Mouse (Mus musculus) ES-CJ7 (cell line): ENCODE measurements around the gene Gns.

Experiments used
- DNase-seq: peaks from one replicate; pipeline ENCODE4 v3.0.0; 2011; ENCODE audit warnings: low read depth, low spot score

The Gns gene

DNA sequence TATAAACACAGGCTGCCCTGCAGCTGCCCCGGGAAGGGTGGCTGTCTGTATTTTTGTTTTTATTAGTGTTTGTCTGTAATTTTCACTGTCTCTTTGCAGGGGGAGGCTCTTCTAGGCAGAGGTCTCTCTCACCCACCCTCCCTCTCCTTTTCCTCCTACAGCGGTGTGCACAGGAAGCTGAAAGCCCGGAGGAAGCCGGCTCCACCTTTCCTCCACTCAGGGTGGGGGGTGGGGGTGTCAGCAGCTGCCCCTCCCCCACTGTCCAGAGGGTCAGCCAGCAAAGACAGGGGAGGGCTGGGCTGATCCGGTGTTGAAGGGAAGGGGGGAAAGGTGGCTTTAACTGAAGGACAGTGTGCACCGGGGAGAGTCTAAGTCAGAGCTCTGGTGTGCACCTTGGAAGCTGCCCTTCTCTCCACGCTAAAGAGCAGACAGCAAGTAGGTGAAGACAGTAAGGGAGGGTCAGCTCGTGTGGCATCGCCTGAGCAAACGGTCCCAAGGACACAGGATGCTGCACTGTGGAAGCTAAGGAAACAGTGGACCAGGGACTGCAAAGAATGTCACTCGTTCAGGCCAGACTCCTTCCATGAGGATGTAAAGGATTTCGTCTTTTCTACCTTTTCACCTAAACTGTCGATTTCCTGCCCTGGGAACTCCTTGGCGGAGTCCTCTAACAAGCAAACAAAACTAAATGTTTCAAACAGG, 65.2 kb downstream of the Gns start:
- peak; percentile 43 for DNase-seq

DNA sequence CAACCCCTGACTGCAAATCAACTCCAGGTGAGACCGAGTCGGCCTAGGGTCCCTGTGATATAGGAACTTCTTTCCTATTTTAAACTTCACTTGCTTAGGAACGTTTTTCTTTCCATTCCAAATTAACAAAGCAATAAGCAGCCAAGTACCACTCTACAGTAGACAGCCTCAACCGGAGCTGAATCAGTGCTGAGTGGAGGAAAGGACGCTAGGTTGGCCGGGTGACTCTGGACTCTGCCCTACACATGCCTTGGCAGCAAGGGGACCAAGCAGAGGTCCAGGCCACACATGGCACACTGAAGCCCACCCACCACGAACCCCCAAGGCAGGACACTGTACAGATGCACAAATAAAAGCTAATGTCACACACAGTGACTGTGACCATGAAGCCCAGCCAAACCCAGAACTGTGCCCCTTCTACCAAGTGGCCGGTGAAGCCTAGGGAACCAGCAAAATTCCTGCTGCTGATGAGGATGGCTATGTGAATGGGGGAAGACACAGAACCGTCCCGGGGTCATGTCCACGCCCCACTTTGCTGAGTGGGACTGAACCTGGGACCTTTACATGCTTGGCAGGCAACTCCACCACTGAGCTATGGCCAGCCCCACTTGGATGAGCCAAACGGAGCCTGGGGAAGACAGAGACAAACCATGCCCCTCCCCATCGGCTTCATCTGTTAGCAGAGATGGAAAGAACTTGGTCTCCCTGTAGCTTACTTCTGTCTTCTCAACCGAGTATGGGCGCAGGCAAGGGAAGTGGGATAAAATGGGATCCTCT, 66.1 kb downstream of the Gns start:
- DNase-seq = no peak

DNA sequence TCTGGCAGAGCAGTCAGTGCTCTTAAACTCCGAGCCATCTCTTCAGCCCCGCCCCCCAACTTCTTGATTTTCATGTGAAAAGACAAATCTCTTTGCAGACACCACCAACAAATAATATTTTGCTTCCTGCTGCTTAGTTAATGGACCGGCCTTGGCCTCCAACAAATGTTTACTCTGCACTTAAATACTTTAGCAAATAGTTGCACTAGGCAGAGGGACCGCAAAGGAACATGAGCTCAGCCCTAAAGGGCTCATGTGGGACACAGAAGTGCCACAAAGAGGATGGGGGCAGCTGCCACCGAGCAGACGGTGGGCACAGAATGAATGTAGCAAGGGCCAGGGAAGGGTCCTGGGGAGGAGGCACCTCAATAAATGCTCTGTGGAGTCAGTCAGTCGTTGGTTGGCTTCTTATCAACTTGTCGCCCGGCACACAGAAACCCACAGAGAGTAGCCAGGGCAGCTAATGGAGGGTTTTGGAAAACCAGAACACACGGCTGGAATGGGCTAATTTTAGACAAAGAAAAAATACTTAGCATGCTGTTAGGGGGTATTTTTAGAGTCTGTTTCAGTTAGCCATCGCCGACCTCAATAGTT, 67.2 kb downstream of the Gns start:
- no peak for DNase-seq

DNA sequence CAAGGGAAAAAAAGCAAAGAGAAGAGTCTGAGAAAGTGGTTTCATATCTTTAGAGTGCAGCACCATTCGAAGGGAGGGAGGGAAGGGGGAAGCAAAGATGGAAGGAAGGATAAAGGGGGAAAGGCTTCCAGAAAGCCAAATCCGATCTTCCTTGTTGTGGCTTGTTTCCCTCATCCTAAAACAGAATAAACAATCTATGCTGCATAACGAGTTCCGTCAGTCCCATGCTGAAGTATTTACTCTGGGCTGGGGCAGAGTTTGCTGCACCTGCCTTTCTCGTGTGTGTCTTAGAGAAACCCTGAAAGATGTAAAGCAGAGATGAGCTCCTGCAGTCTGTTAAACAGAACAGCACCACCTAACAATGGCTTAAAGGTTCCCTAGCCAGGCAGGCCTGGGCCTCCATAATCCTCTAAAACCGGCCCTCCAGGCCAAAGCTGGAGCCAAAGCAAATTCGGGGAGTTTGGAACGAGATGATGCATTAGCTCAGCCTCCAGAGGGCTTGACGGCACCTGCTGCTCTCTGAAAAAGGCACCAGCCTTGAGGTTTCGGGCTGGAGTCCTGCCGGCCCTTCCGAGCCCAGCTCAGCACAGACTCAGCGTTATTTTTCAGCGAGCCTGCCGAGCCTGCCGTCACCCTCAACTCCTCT, 67.9 kb downstream of the Gns start:
- no peak for DNase-seq

DNA sequence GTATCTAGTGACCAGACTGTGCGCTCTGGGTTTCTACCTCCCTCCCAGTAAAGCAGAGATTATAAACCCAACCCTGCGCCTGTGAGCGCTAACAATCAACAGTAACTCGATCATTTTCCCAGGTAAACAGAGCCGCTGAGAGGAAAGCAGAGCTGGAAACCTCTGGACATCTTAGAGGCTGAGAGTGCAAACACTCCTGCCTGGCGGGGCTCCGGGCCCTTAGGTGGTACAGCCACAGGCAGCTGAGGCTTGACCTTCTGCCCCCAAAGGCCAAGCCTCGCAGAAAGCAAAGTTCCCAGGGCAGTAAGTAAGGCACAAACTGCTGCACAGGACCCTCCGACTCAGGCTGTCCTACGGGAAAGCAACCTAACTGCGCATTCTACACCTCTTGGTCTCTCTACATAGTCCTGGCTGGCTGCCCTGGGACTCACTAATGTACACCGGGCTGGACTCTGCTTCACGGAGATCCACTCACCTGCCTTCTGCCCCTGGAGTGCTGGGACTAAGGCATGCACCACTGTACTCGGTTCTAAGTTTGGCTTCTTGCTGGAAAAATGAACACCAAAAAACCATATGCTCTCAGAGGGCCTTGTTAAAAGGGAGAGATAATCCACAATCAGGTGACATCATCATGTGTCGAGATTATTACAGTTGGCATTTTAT, 69.7 kb downstream of the Gns start:
- no peak for DNase-seq

DNA sequence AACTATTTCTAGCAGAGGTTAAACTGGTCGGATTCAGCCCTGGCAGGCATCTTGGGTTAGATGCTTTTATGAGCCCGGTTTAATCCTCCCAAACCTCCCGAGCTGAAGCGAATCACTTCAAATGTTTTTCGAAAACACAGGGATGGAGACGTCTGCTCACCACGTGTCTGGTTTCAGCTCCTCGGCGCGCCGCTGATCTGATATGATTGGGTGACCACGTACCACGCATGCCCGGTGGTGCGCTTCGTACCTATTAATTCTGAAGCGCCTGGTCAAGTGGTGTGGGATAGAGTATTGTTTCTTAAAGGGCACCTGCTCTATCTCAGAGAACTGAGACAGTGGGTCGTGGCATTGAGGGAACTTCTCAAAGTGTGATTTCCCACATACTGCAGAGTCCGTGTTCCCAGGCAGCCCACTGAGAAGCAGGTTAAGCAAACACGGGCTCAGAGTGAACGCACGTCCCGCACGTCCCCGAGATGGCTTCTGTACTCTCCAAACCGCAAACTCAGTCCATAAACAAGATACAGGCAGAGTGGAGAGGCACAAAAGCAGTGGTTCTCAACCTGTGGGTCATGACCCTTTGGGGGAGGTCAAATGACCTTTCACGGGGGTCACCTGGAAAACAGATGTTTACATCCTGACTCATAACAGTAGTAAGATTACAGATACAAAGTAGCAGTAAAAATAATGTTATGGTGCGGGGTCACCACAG, 70.8 kb downstream of the Gns start:
- no peak for DNase-seq

DNA sequence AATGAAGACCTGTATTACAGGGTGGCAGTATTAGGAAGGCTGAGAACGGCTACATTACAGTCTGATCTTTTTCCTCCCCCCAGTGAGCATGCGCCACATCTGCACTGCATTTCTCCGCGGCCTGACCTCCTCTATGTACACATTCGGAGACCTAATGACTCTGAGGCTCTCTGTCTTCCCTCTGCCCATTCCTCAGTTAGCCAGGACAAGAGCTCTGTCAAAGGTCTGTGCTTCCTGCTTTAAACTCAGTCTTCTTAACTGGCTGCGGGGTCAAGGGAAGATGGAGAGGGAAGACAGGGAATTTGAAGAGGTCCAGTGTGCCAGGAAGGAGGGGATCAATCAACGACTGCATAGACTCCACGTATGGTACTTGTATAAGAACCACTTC, 71.4 kb downstream of the Gns start:
- no peak for DNase-seq

DNA sequence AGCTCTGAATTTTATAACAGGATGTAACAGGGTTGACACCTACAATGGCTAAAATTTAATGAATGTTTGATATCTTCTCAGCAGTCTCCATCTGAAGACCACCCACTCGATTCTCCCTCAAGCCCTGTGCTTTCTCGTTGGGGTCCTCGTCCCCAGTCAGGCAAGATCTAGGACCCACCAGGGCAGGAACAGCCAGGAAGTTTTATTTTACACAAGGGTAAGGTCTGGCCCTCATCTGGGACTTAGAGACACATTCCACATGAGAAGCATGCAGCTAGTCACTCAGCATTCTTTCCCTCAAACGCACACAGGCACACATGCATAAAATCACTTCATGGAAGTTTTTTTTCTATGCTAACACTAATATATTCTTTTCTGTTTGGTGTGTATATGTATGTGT, 71.8 kb downstream of the Gns start:
- no peak for DNase-seq

DNA sequence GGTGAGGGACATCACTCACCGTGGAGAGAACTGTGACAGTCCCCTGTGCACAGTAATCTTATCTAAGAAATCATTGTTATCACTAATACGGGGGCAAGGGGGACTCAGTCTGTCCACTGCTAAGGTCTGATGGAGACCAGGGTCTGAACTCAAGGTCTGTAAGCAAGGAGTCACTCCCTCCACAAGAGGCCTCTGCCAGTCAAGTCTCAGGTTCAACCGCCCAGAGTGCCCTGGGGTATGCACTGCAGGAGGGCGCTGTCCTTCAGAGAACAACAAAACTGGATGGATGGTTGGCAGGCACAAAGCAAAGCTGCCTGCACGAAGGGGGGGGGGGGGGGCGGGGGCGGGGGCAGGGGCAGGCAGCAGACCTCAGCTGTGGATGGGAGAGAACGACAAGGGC, 73.2 kb downstream of the Gns start:
- no peak for DNase-seq

DNA sequence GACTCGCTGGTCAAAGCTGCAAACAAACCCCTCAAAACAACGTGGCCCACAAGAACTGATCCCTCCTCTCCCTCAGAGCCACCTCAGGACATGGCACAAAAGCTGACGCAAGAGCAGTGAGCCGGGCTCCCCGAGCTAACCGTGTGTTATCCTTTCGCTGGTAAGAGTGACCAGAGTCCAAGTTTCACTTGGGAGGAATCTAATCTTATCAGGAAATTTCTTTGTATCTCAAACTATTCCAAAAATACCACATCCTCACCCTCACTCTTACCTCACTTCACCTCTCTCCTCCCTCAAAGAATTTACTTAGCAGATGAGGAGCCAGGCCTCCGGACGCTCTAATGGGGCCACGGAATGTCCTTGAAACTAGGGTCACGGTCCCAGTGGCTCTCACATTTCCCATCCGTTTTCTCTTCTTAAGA, 74.4 kb downstream of the Gns start:
- no peak for DNase-seq

DNA sequence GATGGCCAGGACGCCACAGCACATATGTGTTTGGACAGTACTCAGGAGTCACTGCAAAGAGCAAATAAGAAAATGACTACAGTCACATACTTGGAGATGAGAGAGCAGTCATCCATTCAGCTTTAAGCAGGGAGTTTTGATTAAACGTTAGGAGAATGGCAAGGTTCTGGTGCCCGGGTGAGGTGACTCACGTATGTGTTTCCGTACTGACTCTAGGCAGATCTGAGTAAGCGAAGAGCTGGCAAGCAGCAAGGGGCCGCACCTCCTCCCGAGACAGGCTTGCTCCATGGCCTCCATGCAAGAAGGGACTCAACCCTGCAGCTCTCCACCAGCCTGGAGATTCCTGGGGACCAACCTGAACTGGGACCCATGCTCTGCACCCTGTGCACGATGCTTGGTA, 78.9 kb downstream of the Gns start:
- DNase-seq = no peak

DNA sequence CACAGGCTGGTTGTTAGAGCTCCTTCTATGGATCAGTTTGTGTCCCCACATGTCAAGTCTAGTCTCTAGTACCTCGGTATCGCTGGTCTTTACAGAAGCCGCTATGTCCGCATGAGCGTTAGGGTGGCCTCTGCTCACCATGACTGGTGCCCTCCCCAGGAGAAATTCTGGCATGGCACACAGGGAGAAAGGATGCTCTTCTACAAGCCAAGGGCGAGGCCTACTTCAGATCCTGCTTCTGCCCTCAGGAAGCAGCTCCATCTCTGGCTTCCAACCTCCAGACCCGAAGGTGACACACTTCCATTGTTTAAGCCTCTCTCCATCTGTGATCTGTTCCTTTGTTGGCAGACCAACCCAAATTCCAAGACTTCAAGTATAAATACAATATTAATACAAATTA, 79.3 kb downstream of the Gns start:
- no peak for DNase-seq

DNA sequence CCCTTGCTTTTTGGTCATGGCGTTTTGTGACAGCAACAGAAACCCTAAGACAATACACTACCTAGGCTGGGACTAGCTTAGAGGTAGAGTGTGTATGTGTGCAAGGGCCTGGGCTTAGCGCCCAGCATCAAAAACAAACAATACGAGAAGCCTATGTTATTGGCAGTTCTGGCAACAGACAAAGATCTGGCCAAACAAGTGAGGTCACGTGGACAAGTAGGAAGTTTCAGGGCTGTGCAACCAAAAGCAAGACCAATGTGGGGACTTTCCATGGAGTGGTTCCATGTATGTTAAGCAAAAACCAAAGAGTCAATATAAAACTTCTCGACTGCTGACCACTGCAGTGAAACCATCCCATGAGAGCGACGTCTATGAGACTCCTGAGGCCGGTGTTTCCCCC, 80.9 kb downstream of the Gns start:
- DNase-seq = no peak
